Comparison of ENCODE assay signal across 9 mouse cellular contexts in genomic region chr9:37932519-37932918, GRCm38 (mm10). TPM values are rescaled to one million over a fixed set of nuclear protein-coding genes. Genes with fewer than 3 reads are reported as not detected.
A peak's percentile ranks its signal among the peaks of the same experiment; 100 is the strongest.
DNase-seq lines count a peak whose midpoint lies in the region.
"Had no signal": no experiment of that assay in that cellular context is flagged by ENCODE, and none has a peak within 500 bp of the region (broad histone marks: within the 10 kb centered on the region; RNA-seq: fewer than 3 reads in every experiment).

No protein-coding gene starts in this region.

- intact Hi-C loops in left cerebral cortex, postnatal 14 days (cut with DNase I) = loop anchor here (1.0 to 10.0 kb wide), 4 partner anchors 242 to 498 kb away; partner anchors contain the start of genes Nrgn and Robo3

- peak; percentile 43 for DNase-seq in urinary bladder, postnatal 14 days (ENCODE audit: low spot score)
- DNase-seq in urinary bladder, adult 2 months (ENCODE audit: low spot score) = no peak
- peak; percentile 72 to 74 for DNase-seq in cerebellum, postnatal 14 days
- peak; percentile 63 to 65 for DNase-seq in frontal cortex, postnatal 14 days (ENCODE audit: low spot score in 2 of 2)
- peak; percentile 32 for DNase-seq in kidney, adult 18-20 months
- peak; percentile 87 to 90 for DNase-seq in left cerebral cortex, postnatal 14 days (ENCODE audit: low spot score in 2 of 2)
- peak; percentile 40 for DNase-seq in neural tube, embryonic 10.5 days (ENCODE audit: extremely low spot score, low spot score)
- DNase-seq in thymus, postnatal 4 days = peak; percentile 32

RNA-seq across cellular contexts. Expression of gene Olfr878, which starts 14.9 kb away (rescaled TPM):
- polyA plus RNA-seq in urinary bladder, adult 2 months (2012; rRNA removed) = not detected in 2 replicates
- not detected for total RNA-seq in left cerebral cortex, postnatal 14 days (2021)
- polyA plus RNA-seq: erythroblast, embryonic 14.5 days had no signal

RNA-seq across cellular contexts. Expression of gene Olfr145, which starts 36.0 kb away (rescaled TPM):
- not detected in 2 replicates for polyA plus RNA-seq in urinary bladder, adult 2 months (2012; rRNA removed)
- total RNA-seq in left cerebral cortex, postnatal 14 days (2021) = not detected
- polyA plus RNA-seq: erythroblast, embryonic 14.5 days had no signal

RNA-seq across cellular contexts. Expression of gene Olfr881, which starts 59.1 kb away (rescaled TPM):
- not detected in 2 replicates for polyA plus RNA-seq in urinary bladder, adult 2 months (2012; rRNA removed)
- total RNA-seq in left cerebral cortex, postnatal 14 days (2021) = not detected
- polyA plus RNA-seq: erythroblast, embryonic 14.5 days had no signal
